Mouse (Mus musculus) layer of hippocampus, adult 11-12 months (tissue): ENCODE data around the gene Palld.
A peak's percentile ranks its signal among the peaks of the same experiment; 100 is the strongest.

ENCODE experiments used
- DNase-seq: peaks from one replicate; pipeline ENCODE4 v3.0.0; 2022; ENCODE audit warnings: low spot score

Palld gene

DNA sequence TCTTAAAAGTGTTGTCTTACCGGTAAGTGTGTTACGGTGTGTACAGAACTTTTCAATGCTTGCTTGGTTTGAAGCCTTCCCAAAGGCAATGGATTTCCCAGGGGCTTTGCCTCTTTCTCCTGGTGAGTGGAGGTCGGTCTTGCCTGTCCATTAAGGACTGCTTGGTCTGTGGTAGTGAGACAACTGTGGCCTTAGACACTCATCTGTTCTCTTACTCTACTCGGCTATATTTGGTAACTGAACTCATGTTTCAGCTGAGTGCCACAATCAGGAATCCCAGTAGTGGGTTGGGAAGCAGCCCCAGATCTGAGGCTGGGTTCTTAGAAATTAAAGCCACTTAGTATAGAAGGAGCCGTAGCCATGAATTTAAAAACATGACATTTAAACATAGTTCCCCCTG is at the start of gene Palld:
Palld (minus strand) TSS at position 170 of the 400 bp plus-strand sequence.
- DNase-seq = no peak

DNA sequence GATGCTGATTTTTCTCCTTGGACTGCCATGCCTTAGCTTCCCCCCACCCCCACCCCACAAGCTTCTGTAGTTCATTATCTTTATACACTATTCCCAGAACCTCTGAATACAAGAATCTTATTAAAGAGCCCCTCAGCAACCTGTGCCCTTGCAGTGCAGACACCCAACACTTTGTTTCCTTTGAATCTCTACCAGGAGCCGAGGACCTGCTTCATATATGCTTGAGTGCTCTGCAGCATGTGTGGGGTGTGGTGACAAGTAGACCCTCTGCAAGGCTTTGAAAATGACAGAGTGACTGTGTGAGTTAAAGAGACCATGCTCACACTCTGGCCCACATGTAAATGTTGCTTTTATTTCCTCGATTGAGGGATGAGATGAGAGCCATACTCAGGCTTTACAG is 35.1 kb upstream of the Palld start:
- no peak for DNase-seq

DNA sequence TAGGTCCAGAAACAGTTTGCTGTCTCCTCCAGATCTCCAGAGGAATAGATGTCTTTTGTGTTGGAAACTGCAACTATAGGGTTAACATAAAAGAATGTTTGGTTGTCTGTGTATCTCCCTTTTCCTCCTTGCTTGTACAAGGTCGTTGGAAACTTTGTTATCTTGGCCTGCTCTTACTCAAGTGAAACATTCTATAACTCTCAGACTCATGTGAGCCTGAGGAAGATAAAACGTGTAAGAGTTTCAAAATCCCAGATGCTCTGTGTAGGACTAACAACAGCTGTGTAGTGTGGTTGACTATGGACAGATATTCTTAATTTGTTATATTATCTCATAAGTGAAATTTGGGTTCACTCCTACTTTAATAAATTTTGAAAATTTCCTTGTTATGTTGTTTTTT is 30.8 kb upstream of the Palld start:
- no peak for DNase-seq

DNA sequence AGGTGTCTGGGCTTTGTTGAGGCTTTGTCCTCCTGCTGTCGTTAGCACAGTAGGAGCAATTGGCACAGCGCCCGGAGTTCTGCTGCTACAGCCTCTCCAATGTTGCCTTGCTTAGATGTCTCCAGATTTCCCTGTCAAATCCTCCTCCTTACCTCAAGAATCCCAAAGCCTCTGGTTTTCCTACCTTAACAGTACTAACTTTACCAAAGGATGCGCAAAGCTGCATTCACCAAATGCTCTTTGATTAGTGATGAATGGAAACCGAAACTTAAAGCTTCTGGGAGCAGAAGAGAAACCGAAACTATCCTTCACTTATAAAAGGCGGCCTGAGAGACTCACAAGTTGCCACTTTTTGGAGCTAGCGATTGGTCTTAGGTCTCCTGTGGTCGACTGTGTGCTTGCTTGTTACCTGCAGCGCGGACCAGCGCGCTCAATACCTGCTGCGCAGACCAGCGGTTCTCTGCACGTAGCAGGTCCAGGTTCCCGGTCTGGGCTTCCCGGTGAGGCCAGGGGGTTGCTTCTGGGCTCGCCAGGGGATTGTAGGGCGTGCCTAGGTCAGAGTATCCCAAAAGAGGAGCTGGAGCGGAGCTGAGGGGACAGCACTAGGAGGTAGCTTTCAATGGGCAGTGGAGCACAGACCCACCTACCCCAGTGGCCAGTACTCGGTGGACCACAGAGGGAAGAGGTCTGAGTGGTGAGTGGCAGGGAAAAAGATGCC is 25.4 kb upstream of the Palld start, which contains the start of gene Ddx60:
Ddx60 (plus strand) TSS at position 311 of the 718 bp plus-strand sequence.
- peak; percentile 60 for DNase-seq

DNA sequence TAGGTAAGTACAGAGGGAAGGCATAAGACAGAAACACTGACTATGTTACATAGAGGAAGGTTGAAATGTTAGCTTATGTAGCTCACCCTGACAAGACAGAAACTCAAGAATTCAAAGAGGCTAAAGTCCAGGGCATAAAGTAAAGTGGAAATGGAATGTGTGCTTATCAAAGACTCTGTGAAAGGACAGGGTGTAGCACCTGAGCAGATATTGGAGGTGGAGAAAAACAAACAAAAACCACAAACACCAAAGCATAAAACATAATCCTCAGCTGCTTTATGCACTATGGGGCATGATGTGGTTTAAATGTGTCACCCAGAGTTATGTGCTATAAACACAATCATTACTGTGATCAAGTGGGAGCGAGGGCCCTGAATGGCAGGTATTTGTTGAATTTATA is 22.0 kb upstream of the Palld start:
- no peak for DNase-seq

DNA sequence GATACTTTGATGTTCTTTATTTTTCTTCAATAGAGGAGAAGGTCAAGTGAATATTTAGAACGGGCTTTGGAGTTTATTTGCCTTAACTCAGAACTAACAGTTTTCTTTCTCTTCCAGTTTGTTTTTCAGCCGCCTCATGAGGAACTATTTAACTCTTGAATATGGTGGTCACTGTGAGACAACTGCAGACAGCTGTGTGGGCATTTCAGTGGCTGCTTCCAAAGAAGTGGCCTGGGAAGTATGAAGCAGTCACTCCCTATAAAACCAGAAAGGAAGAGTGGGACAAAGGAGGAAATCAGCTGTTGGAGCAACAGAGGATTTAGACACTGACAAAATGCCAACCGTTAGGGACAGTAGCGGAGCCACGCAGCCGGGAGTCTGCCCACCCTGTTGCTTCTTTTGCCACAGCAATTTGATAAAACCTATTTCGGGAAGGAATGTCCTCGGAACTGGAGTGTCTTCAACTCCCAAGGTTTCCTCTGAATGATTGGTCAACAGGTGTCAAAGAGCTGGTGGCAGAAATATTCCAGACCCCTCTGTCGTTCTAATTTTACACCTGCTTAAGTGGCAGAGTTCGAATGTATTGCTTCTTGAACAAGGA is 19.1 kb upstream of the Palld start:
- no peak for DNase-seq

DNA sequence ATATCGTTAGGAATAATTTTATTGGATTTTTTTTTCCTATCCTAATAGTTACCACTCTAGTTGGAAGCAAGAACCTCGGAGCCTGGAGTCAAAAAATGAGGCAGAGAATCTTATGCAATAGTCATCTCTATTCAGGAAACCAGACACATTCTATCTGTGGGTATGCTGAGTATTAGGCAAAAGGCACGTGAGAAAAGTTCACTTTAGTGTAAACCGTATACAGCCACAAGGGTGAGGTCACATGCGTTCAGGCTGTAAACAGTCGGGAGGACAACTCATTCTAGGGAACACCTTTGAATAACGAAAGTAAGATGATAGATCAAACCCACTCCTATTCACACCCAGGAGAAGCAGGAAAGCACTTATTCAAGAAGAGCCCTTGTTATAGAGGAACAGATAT is 17.9 kb upstream of the Palld start:
- no peak for DNase-seq

DNA sequence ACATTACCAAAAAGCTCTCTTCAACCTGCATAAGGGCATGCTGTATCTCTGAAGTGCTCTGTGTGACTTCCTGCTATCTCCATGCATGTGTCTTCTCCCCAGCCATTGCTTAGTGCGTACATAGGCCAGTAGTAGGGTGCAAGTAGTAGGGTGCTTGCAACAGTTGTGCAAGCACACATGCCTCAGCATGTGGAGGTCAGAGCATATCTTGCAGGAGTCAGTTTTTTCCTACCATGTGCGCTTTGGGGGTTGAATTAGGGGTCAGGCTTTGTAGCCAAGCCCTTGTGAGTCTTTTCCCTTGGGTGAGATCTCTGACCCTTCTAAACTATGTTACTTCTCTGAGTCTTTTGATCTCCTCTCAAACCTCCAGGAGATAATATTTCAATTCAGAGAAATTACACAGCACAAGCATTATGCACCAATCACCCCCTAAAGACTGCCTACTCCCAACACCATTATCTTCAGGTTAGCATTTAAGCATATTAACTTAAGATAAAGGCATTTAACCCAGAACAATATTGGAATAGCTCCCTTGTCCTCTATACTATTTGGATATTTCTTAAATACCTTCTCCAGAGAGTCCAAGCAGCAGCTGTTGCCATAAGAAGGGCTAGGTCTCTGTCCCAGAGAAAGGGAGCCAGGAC is 16.8 kb upstream of the Palld start:
- no peak for DNase-seq

DNA sequence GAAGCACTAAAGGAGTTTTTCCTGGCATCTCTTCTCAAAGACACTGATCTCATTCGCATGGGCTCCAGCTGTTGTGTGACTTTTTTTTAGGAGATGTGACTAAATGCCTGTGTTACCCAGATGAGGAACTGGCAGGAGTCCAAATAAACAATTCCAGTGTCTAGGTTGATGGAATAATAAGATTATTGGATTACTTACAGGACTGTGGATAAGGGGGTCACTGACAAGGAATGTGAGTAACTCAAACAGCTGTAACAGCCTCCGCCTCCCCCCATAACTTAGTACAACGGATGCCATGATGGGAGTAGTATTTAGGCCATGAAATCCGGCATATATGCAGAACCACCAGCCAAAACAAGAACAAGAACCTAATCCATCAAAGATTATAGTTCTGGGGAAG is 14.8 kb upstream of the Palld start:
- DNase-seq = no peak

DNA sequence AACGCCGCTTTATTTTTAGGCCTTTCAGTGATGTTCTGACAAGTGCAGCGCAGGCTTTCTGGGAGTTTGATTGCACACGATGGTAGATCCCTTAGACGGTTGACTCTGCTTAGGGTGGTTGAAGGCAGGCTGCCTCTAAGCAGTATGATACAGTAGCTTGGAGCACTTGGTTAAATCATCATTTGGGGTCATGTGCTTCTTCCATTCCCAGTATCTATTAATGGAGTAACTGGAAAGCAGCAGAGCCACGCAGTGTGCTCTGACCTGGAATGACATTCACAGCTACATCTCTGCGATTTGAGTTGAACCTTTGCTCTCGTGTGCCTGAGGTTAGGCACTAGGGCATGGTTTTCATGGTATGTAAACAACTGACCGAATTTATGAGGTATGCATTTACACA is 11.5 kb upstream of the Palld start:
- no peak for DNase-seq

DNA sequence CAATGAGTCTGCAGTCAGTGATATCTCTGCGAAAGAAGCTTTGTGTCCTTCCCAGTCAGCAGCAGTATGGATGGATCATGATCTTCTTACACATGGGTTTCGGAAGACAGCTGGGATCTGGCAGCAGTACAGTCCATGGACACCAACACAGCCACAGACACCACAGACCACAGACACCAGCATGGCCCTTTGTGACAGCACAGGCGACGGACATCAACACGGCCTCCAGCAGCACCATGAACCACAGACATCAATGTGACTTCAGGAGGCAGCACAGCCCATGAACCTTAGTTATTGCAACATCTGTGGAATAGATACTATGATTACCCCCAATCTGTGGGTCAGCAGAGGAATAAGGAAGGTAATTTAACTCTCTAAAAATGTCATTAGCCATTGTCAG is 10.3 kb upstream of the Palld start:
- no peak for DNase-seq

DNA sequence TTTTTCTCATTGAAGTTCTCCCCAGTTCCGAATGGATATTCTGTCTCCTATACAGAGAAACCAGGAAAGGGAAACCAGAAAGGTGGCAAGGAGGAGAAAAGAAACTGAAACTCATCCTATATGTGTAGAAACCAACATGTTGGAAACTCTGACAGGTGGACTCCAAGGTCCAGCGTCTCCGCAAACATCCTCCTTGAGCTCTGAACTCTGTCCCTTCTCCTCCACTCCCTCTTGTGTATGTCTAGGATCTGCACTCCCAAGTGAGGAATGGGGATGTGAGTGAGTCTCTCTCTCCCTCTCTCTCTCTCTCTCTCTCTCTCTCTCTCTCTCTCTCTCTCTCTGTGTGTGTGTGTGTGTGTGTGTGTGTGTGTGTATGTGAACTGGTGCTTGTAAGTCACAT is 6.8 kb upstream of the Palld start:
- DNase-seq = no peak

DNA sequence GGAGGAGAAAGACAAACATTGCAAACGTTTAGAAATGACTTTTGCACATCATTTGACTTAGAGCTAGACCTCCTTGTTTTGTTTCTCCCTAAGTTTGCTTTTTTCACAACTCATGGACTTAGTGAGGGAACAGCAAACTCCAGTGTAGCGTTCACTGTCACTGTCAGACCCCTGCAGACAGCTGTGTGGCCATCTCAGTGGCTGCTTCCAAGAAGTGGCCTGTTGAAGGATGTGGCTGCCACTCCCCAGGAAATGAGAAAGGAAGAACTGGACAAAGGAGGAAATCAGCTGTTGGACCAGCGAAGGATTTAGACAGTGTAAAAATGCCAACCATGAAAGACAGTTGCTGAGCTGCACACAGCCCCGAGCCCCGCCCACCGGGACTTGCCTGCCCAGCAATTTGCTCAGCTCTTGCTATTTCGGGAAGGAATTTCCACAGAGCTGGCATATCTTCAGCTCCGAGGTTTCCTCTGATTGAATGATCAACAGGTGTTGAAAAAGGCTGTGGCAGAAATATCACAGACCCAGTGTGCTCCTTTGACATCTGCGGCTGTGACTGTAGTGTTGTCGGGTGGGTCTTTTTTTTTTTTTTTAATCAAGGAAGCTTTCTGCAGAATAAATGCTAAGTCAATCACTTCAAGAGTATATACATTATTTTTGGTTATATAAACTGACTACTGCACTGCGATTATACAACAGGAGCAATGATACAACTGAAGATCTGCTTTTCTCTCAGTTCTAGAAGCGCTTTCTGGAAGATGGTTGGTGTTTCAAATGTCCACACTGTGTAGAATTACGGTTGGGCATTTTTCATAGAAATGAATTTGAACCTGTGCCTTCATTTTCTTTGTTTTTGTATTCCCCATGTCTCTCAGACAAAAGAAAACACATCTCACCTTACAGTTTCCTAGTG is 6.1 kb upstream of the Palld start:
- no peak for DNase-seq

DNA sequence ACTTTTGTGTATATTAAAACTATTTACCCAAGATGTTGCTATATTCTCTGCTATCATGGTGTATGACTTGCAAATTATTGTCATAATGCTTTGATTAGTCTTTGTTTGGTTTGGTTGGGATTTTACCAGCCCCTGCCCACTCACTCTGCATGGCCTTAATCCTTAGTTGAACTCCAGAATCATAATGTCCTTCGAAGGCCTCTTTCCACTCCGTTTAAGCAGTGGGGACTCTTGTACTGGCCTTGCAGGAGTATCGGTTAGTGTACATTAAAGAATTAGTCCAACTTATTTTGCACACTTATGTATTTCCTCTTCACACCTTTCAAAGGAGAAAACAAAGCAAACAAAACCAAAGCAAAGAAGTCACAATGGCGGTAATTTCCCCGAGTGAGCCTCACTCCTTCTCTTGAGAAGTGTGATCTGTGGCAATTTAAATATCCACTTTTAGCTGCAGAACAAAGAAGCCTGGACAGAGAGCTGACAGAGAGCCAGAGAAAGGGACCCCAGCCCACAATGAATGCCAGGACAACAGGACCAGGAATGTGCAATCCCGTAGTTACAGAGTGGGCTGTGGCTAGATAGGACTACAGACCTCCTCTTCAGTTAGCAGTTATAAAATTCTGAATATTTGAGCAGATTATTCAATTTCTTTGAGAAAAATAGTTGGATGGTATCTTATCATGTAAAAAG is 1.3 kb downstream of the Palld start:
- no peak for DNase-seq

DNA sequence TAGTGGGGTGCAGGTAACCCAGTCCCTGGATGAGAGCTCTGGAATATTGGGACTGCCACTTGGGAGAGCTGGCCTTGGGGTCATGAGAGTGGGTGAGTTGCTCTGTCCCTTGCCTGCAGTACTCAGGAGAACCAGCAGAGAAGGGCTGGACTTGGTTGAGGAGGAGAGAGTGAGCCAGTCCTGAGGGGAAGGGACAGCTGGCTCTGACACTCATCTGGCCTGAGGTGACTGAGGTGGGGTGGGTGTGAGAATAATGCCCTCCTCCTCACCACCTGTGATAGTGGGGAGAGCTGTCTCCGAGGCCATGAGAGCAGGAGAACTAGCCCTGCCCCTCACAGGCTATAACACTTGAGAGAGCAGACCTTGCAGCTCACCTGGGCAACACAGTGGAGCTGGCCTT is 5.1 kb downstream of the Palld start:
- DNase-seq = no peak

DNA sequence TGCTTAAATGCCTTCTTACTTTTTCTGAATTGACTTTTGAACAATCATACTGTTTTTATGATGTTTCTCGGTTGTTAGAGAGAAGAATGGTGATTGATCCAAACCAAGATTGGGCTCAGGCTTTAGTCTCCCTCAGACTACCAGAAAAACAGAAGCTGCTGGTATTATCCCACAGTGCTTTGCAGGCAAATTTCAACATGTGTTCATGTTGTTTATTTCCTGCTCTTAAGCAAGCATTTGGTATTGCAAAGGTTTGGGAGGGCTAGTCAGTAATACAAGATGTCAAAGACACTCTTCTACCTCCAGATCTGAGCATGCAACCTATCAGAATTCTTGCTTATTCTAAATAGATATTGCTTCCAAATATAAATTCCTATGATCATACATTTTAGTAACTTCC is 5.7 kb downstream of the Palld start:
- DNase-seq = no peak

DNA sequence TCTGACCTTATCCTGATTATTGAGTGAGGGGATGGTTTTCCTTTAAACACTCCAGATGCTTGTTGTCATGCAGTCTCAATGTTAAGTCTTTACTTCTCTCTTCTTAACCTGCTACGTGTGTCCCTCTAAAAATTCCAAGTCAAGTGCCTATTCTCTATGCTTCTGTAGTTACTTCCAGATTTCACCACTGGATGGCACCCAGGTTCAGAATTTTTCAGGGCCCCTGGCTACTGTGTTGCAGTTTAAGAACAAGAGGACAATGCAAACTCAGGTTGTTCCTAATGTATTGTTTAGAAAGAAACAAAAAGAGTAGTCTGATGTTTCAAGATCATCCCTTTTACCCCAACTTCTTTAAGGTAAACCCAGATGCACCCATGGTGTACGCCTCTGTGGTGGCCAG is 8.4 kb downstream of the Palld start:
- DNase-seq = peak; percentile 57

DNA sequence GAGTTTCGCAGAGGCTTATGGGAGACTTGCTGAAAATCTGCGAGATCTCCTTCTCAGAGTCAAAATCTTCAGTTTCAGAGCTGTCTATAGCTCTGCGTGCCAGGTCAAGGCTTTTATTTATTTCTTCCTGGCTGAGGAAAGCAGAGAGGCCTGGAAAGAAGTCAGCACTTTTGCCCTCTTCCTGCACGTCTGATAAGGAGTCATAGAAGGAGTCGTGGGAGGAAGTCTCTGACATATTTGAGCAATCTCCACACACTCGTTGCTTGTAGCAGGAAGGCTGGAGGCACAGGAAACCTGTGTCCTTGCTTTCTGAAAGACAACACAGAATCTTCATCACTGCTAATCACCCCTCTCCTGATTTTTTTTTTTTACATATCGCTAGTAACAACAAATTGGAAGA is 24.9 kb downstream of the Palld start:
- DNase-seq = no peak

DNA sequence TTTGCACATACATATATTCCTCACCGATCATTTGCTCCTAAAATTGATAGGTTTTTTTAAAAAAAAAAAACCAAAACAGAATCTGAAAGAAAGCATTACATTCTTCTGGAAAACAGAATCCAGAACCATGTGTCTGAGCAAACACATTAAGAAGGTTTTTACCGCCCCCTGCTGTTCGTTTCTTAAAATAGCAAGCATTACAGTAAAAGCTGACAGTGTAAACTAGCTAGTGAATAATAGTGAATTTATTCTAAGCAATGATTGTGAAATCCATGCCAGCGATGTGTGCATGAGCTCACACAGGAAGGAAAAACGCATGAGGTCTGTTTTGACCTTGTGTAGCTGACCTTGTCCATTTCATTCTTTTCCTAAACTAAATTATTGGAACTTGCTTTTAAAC is 27.2 kb downstream of the Palld start:
- DNase-seq = peak; percentile 46

DNA sequence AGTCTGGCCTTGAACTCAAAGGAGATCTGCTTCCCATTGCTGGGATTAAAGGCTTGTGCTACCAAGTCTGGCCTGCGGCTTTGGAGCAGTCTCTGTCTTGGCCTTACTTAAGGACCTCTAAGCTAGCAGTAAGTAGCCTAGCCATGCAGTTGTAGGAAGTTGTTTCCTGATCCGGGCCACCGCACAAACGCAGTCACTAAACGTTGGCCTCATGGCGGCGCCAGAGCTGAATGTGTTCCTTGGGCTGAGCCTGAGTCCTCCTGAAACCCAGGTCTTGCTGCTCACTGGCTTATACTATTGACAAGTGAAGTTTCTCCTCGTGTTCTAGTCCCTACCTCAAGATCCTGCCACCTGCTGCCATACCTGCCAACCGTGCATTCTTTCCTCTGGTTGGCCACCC is 28.5 kb downstream of the Palld start:
- DNase-seq = no peak

DNA sequence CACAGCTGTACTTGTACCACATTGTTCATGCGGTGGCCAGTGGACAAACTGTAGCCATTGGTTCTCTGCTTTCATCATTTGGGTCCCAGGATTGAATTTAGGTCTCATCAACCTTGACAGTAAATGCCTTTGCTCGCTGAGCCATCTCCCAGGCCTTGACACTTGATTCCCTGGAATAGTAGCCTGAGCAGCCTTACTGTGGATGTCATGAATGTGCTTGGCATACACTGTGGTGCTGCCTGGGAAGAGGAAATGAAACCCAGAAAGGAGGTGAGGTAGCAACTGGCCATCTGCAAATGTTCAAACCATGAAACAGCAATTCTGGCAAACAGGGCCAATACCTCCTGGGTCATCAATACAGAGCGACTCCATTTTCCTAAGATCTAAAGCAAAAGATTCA is 34.0 kb downstream of the Palld start:
- DNase-seq = no peak

DNA sequence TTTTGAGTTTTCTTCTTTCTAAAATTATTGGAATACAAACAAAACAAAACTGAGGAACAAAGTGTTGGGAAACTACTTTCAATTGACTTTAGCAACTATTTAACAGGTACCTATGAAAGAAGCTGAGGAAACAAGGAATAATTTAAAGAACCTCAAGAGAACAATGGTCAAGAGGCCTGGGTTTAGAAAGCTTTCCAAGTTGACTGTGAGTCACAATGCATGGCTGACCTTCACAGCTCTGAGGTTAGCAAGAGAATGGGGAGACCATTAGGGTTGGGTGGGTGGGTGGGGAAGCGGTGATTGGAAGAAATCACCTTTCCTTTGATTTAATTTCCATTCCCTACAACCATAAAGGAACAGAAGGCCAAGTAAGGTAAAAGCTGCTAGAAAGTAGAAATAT is 35.6 kb downstream of the Palld start:
- DNase-seq = no peak
